Mouse (Mus musculus): ENCODE data around the gene Elovl5. TPM values are rescaled to one million over a fixed set of nuclear protein-coding genes. Genes with fewer than 3 reads are reported as not detected.

Gene Elovl5
- 9.3 and 12.1 TPM in 2 replicates for polyA plus RNA-seq (2012)

DNA sequence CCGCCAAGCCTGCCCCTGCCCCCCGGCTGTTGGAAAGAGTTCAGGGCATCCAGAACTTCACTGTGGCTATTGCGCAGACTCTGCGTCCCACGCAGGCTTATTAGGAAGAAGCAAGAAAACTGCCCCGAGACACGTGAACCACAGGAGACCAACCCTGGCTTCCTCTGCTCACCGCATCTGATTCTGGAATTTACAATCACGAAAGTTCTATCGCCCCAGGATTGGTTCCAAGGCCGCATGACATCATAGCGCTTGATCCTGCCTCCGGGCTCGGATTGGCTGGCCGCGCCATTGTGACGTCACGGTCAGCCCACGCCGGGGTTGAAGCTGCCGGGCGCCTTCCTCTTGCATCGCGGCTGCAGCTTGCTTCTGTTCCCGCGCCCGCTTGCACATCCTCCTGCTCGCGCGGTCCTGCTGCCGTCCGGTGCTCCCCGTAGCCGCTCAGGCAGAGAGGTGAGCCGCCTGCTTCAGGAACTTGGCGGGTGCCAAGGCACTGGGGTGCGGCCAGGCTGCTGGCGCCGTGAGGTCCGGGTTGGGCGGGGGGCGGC is at the start of gene Elovl5:
TSS of gene Elovl5 (plus strand) at position 291 of the 548 bp plus-strand sequence.

Other genes with a start within 250 kb of the Elovl5 start
- 16.1 and 18.8 TPM in 2 replicates for gene Gclc, start 162.8 kb upstream of the Elovl5 start, polyA plus RNA-seq (2012)
- not detected in 2 replicates for gene Gcm1, start 134.6 kb downstream of the Elovl5 start, polyA plus RNA-seq (2012)
- gene Fbxo9, start 191.7 kb downstream of the Elovl5 start, polyA plus RNA-seq (2012): 33.3 and 42.6 TPM in 2 replicates
- gene Ick, start 191.8 kb downstream of the Elovl5 start, polyA plus RNA-seq (2012): 15.1 and 17.6 TPM in 2 replicates

All from megakaryocyte-erythroid progenitor cell, adult 5 weeks (primary cell).